Mouse (Mus musculus) bone marrow macrophage, adult 2 months (primary cell): ENCODE data around the gene Neurl3. TPM values are rescaled to one million over a fixed set of nuclear protein-coding genes. Genes with fewer than 3 reads are reported as not detected.

Source experiments
- H3K27ac ChIP-seq: 2 replicates; pipeline ENCODE4 v1.5.1; 2012; ENCODE audit warnings: low read depth, low read length; ENCODE audit not compliant: insufficient read depth
- H3K4me1 ChIP-seq: 2 replicates; pipeline ENCODE4 v1.6.1; 2012; ENCODE audit warnings: low read length; ENCODE audit not compliant: control insufficient read depth, insufficient read depth
- H3K4me3 ChIP-seq: 2 replicates; pipeline ENCODE4 v1.5.1; 2012; ENCODE audit warnings: mild to moderate bottlenecking, low read length, moderate library complexity; ENCODE audit not compliant: insufficient read depth
- CTCF ChIP-seq: IDR thresholded peaks from 2 replicates; pipeline ENCODE4 v1.5.1; 2012; ENCODE audit warnings: low read depth, mild to moderate bottlenecking, low read length, moderate library complexity
- POLR2A ChIP-seq: IDR thresholded peaks from 2 replicates; pipeline ENCODE4 v1.6.1; 2012; ENCODE audit warnings: mild to moderate bottlenecking, low read depth, low read length, borderline replicate concordance
- polyA plus RNA-seq: library from polyadenylated mRNA; stranded (reverse); fragments of >200 nt; gene quantifications from 2 replicates; pipeline ENCODE4 v1.2.4, GENCODE M21; 2012; ENCODE audit not compliant: missing spikeins, insufficient read depth, insufficient read length

The Neurl3 gene
- polyA plus RNA-seq, result 168 and 181 TPM in 2 replicates

GRCm38 (mm10) chr1:36274455-36274854, at the start of gene Neurl3:
Gene Neurl3, minus strand, starts transcription at chr1:36274679.
- Histone ChIP-seq H3K27ac (peak within 1 kb of the TSS; percentile 75), H3K4me3 (peak within 1 kb of the TSS; percentile 70), H3K4me1 (peaks cover 37% of the 10 kb centered on the region)
- TF ChIP-seq CTCF (no peak), POLR2A (no peak)

GRCm38 (mm10) chr1:36323746-36324448, 49.4 kb upstream of the Neurl3 start:
- TF ChIP-seq CTCF (no peak), POLR2A (no peak)
- H3K4me3 ChIP-seq, result no peak overlapping the region
- peaks cover 14% of the 10 kb centered on the region for H3K4me1 ChIP-seq
- H3K27ac ChIP-seq, result no peak overlapping the region

GRCm38 (mm10) chr1:36323076-36323475, 48.6 kb upstream of the Neurl3 start:
- Histone ChIP-seq H3K4me1 (peaks cover 14% of the 10 kb centered on the region), H3K27ac (no peak overlapping the region), H3K4me3 (no peak overlapping the region)
- TF ChIP-seq CTCF, result no peak
- TF ChIP-seq POLR2A, result no peak

DNA sequence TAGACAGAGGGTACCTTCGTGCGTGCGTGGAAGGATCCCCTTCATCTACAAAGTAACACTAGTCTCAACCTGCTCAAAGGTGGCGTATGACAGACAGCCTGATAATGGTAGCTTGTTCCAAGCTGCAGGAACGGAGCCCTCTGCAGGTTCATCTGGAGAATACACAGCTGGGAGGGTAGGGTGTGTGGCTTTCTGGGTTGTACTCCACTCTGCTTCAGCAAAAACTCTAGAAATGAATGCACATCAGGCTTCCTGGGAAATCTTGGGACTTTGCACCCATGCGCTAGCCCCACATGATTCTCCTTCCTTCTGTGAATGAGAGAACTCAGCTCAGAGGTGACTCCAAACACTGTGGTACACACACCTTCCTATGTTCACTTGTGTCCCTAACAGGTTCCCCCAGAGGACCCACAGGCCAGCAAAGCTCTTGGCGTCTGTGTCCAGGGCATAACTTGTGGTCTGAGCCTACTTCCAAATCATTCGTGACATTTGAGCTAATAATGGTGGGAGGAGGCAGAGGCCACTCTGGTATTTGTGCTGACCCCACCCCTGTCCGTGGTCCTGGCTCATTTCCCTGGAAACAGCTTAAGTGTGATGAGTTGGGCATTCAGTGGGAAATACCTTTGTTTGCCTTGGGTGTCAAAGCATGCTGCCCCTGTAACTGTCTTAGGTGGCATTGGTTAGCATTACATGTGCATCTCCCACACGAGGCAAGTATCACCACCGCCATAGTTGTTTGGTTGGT, 47.5 kb upstream of the Neurl3 start:
- peaks cover 13% of the 10 kb centered on the region for H3K4me1 ChIP-seq
- no peak overlapping the region for H3K4me3 ChIP-seq
- H3K27ac ChIP-seq, result no peak overlapping the region
- TF ChIP-seq CTCF (no peak), POLR2A (no peak)

GRCm38 (mm10) chr1:36321164-36321563, 46.7 kb upstream of the Neurl3 start:
- Histone ChIP-seq H3K27ac (no peak overlapping the region), H3K4me1 (peaks cover 6% of the 10 kb centered on the region), H3K4me3 (no peak overlapping the region)
- no peak for TF ChIP-seq CTCF
- TF ChIP-seq POLR2A, result no peak

DNA sequence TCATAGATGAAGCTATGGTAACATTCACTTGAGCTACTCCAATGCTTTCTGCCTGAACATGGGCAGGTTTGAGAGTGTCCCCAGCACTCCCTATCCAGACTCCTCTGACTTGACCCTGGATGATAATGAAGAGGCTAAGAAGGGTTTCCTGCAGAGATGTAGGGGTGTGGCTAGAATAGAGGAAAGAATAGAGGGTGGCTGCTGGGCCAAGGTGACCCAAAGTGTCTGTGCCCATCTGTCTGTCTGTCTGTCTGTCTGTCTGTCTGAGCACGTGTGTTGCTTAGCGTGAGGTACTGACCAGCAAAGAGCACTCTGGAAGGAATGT, 41.3 kb upstream of the Neurl3 start:
- no peak for TF ChIP-seq POLR2A
- TF ChIP-seq CTCF, result no peak
- Histone ChIP-seq H3K4me1 (no peaks in the 10 kb centered on the region), H3K4me3 (no peak overlapping the region), H3K27ac (no peak overlapping the region)

DNA sequence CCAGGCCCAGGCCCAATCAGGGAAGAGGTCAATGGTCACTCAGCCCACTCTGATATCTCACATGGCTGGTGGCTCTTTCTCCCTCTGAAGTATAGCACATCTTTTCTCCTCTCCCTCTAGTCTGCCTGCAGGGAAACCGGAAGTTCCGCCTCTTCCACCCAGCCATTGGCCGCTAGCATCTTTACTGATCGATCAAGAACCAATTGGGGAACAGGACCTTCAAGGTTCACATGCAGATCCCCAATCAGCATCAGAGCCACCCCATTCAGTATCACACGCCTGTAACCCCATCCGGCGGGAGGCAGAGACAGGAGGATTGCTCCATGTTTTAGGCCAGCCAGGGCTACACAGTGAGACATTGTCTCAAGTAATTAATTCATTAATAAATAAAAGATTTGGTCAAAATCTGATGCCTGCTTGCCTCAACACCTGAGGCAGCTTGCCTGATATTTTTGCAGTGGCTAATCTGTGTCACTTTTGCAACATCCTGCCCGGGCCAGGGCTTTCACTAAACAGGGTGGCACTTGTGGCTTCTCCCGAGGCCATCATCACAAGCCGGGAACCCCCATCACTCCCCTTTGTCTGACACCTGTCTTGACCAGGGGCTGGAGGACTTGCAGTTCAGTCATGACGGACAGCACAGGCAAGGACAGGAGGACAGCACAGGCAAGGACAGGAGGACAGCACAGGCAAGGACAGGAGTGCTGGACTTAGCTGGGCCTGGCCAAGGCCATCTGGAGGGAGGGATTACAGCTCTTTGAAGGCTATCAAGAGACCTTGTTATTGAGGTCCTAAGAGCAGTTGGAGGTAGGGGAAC, 40.7 kb upstream of the Neurl3 start:
- Histone ChIP-seq H3K4me3 (no peak overlapping the region), H3K27ac (no peak overlapping the region), H3K4me1 (no peaks in the 10 kb centered on the region)
- TF ChIP-seq CTCF, result no peak
- TF ChIP-seq POLR2A, result no peak

DNA sequence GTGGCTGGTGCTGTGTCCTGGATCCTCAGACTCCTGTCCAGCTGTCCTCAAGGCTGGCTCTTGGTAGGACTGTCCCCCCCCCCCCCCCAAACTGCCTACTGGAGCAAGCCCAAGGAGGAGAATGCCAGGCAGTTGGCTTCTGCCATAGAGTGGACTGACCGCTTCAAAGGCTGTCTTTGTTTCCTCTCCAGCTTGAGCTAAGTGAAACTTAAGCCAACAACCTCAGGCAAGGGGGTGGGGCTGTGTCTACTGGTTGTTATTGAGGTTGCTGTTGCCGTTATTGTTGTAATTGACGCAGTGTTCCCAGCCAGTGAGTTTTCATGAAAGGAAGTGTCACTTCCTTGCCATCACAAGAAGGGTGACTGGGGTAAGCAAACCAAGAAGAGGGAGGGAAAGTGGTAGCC, 35.0 kb upstream of the Neurl3 start:
- Histone ChIP-seq H3K27ac (no peak overlapping the region), H3K4me1 (peaks cover 20% of the 10 kb centered on the region), H3K4me3 (no peak overlapping the region)
- TF ChIP-seq CTCF, result no peak
- no peak for TF ChIP-seq POLR2A

DNA sequence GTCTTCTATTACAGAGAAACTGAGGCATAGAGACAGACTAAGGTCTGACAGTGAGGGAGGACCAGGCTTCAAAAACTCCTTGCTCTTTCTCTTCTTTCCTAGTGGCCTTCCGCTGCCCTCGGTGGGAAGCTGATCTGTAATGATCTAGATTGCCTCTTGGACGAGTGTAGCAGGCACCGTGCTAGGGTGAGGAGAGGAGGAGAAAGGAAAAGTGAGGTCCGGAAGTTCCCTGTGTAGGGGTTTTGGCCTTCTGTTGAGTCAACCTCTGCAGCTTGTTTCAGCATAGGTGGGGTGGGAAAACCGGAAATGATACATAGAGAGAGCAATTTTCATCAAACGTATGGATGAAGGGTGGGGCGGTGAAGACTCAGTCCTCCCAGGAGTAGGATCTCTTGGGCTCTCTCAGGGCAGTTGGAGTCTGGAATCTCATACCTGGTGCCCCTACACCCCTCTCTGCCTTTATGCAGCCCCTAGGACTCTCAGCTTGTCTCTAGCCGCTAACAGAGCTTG, 34.5 kb upstream of the Neurl3 start:
- TF ChIP-seq CTCF (no peak), POLR2A (no peak)
- Histone ChIP-seq H3K4me3 (peak overlapping the region; percentile 82), H3K27ac (no peak overlapping the region), H3K4me1 (peaks cover 20% of the 10 kb centered on the region)

DNA sequence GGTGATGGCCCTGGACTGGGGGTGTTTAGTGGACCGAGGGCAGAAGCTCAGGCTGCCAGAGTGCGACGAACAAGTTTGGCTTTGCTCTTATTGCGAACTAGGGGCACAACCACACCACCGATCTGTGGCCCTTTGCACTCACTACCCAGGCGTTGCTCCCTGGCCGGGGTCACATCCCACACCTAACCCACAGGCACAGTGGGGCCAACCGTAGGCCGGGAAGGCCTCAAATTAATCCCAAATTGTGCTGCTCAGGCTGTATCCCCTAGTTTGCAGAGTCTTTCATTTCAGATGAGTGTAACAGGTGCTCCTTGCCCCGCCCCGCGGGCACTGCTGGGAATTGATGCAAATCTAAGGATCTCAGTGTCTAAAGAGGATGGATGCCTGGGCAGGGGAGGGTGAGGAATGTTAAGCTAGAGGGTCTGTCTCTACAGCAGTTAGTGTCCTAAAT, 34.0 kb upstream of the Neurl3 start:
- Histone ChIP-seq H3K27ac (peak overlapping the region; percentile 73), H3K4me3 (peak overlapping the region; percentile 82), H3K4me1 (peaks cover 23% of the 10 kb centered on the region)
- TF ChIP-seq CTCF (no peak), POLR2A (no peak)
